In genomic region chr7:107210126-107210576, GRCm38 (mm10) we compare ENCODE assay signal across 8 mouse cellular contexts. TPM values are rescaled to one million over a fixed set of nuclear protein-coding genes. Genes with fewer than 3 reads are reported as not detected.
DNase-seq lines count a peak whose midpoint lies in the region; ATAC-seq lines count a peak whose summit lies in the region.

No protein-coding gene starts in this region.

- no peak overlapping the region for H3K27ac ChIP-seq in heart, embryonic 14.5 days (replicated peaks in 1 of 2; ENCODE audit: control insufficient read depth in 1 of 2, insufficient read depth in 1 of 2, low read depth in 2 of 2, low read length in 2 of 2)
- no peak overlapping the region for H3K27ac ChIP-seq in forebrain, embryonic 11.5 days (ENCODE audit: low read depth, low read length)
- H3K27ac ChIP-seq in kidney, embryonic 14.5 days (ENCODE audit: low read depth, low read length) = no peak overlapping the region
- H3K27ac ChIP-seq in neural tube, embryonic 12.5 days = no peak overlapping the region

- ATAC-seq in heart, embryonic 14.5 days (ENCODE audit: insufficient number of reproducible peaks, insufficient read depth, low FRiP score, low read depth) = no peak
- peak; percentile 39 for ATAC-seq in forebrain, embryonic 11.5 days (replicated peaks; ENCODE audit: low FRiP score)
- 0 out of 2 replicates have a peak, but pooled peaks have one; percentile 35 for ATAC-seq in kidney, embryonic 14.5 days (ENCODE audit: low FRiP score, low TSS enrichment)
- peak; percentile 70; the same call in 1 of the 2 replicates for ATAC-seq in neural tube, embryonic 12.5 days (ENCODE audit: low FRiP score, low read depth)

- H3K4me2 ChIP-seq in heart, embryonic 14.5 days (ENCODE audit: low read length) = 0 out of 2 replicates have a peak overlapping the region, but pooled peaks have one; percentile 21
- peak overlapping the region; percentile 5; the same call in 1 of the 2 replicates for H3K4me2 ChIP-seq in forebrain, embryonic 11.5 days (ENCODE audit: low read depth, low read length, severe bottlenecking)
- 0 out of 2 replicates have a peak overlapping the region, but pooled peaks have one; percentile 3 for H3K4me2 ChIP-seq in kidney, embryonic 14.5 days (replicated peaks; ENCODE audit: low read depth, low read length)
- H3K4me2 ChIP-seq in neural tube, embryonic 12.5 days (replicated peaks) = peak overlapping the region; percentile 40

- WGBS in heart, embryonic 14.5 days = 21% methylated on average over 77 of the region's 77 CpGs
- 28% methylated on average over 61 of the region's 77 CpGs for WGBS in forebrain, embryonic 11.5 days
- 30% methylated on average over 75 of the region's 77 CpGs for WGBS in kidney, embryonic 14.5 days
- WGBS in neural tube, embryonic 12.5 days = 23% methylated on average over 77 of the region's 77 CpGs

- peak overlapping the region; percentile 13 to 22; a peak in 3 of 4 replicates for H3K4me3 ChIP-seq in heart, embryonic 14.5 days (ENCODE audit: control insufficient read depth in 1 of 2, insufficient read depth in 1 of 2, low read depth in 1 of 2, low read length in 2 of 2)
- peak overlapping the region; percentile 14; the same call in 1 of the 2 replicates for H3K4me3 ChIP-seq in forebrain, embryonic 11.5 days (ENCODE audit: low read depth, low read length)
- peak overlapping the region; percentile 19 for H3K4me3 ChIP-seq in kidney, embryonic 14.5 days (ENCODE audit: low read length)
- peak overlapping the region; percentile 18 for H3K4me3 ChIP-seq in neural tube, embryonic 12.5 days

- no peaks in the 10 kb centered on the region for H3K4me1 ChIP-seq in heart, embryonic 14.5 days (ENCODE audit: control insufficient read depth in 2 of 2, insufficient read depth in 2 of 2, low read length in 2 of 2)
- no peaks in the 10 kb centered on the region for H3K4me1 ChIP-seq in forebrain, embryonic 11.5 days (replicated peaks; ENCODE audit: control insufficient read depth, insufficient read depth, low read length)
- no peaks in the 10 kb centered on the region for H3K4me1 ChIP-seq in kidney, embryonic 14.5 days (ENCODE audit: control insufficient read depth, insufficient read depth, low read length)
- no peaks in the 10 kb centered on the region for H3K4me1 ChIP-seq in neural tube, embryonic 12.5 days

- H3K9ac ChIP-seq in heart, embryonic 14.5 days (ENCODE audit: low read length) = no peak overlapping the region
- H3K9ac ChIP-seq in forebrain, embryonic 11.5 days (ENCODE audit: low read length) = no peak overlapping the region
- no peak overlapping the region for H3K9ac ChIP-seq in kidney, embryonic 14.5 days (ENCODE audit: low read depth, low read length)
- H3K9ac ChIP-seq in neural tube, embryonic 12.5 days = no peak overlapping the region

- H3K27me3 ChIP-seq in heart, embryonic 14.5 days (ENCODE audit: control insufficient read depth, insufficient read depth, low read length) = peaks cover 56% of the 10 kb centered on the region
- peaks cover 24% of the 10 kb centered on the region for H3K27me3 ChIP-seq in forebrain, embryonic 11.5 days (ENCODE audit: control insufficient read depth, insufficient read depth, low read length)
- H3K27me3 ChIP-seq in kidney, embryonic 14.5 days (ENCODE audit: control insufficient read depth, insufficient read depth, low read length) = peaks cover 29% of the 10 kb centered on the region
- H3K27me3 ChIP-seq in neural tube, embryonic 12.5 days (replicated peaks) = peaks cover 29% of the 10 kb centered on the region

- no peaks in the 10 kb centered on the region for H3K36me3 ChIP-seq in heart, embryonic 14.5 days (ENCODE audit: control insufficient read depth, insufficient read depth, low read length)
- H3K36me3 ChIP-seq in forebrain, embryonic 11.5 days (ENCODE audit: control insufficient read depth, insufficient read depth, low read length) = no peaks in the 10 kb centered on the region
- H3K36me3 ChIP-seq in kidney, embryonic 14.5 days (ENCODE audit: control insufficient read depth, insufficient read depth, low read length) = no peaks in the 10 kb centered on the region
- H3K36me3 ChIP-seq in neural tube, embryonic 12.5 days = no peaks in the 10 kb centered on the region

- H3K9me3 ChIP-seq in heart, embryonic 14.5 days (ENCODE audit: control insufficient read depth, low read length) = peaks cover 16% of the 10 kb centered on the region
- H3K9me3 ChIP-seq in forebrain, embryonic 11.5 days (ENCODE audit: control insufficient read depth, low read length) = peaks cover 10% of the 10 kb centered on the region; the same call in 1 of the 2 replicates
- H3K9me3 ChIP-seq in kidney, embryonic 14.5 days (ENCODE audit: control insufficient read depth, low read length) = peaks cover 16% of the 10 kb centered on the region
- H3K9me3 ChIP-seq in neural tube, embryonic 12.5 days = peaks cover 13% of the 10 kb centered on the region

- no peak for DNase-seq in heart, adult 11 months
- peak; percentile 62 for DNase-seq in forebrain, embryonic 11.5 days (ENCODE audit: low spot score)
- no peak for DNase-seq in spleen, postnatal 36 days (ENCODE audit: low spot score in 2 of 2)
- DNase-seq in ovary, postnatal 36 days (ENCODE audit: low spot score) = no peak
- DNase-seq in lung, postnatal 14 days = no peak

RNA-seq across cellular contexts. Expression of gene Rbmxl2, which starts 0.9 kb away (rescaled TPM):
- polyA plus RNA-seq in heart, embryonic 14.5 days (2014; fragmentation: Nextera tagmentation; extraction: Ambion mirVana) = not detected in 2 replicates
- polyA plus RNA-seq in forebrain, embryonic 11.5 days (2014; fragmentation: Nextera tagmentation; extraction: Ambion mirVana) = not detected in 2 replicates
- polyA plus RNA-seq in kidney, embryonic 14.5 days (2014; fragmentation: Nextera tagmentation; extraction: Ambion mirVana) = not detected in 2 replicates
- not detected in 2 replicates for polyA plus RNA-seq in neural tube, embryonic 12.5 days (2016; fragmentation: Nextera tagmentation; extraction: Ambion mirVana)

RNA-seq across cellular contexts. Expression of gene Nlrp14, which starts 43.4 kb away (rescaled TPM):
- polyA plus RNA-seq in heart, embryonic 14.5 days (2014; fragmentation: Nextera tagmentation; extraction: Ambion mirVana) = not detected in 2 replicates
- polyA plus RNA-seq in forebrain, embryonic 11.5 days (2014; fragmentation: Nextera tagmentation; extraction: Ambion mirVana) = not detected in 2 replicates
- not detected in 2 replicates for polyA plus RNA-seq in kidney, embryonic 14.5 days (2014; fragmentation: Nextera tagmentation; extraction: Ambion mirVana)
- polyA plus RNA-seq in neural tube, embryonic 12.5 days (2016; fragmentation: Nextera tagmentation; extraction: Ambion mirVana) = not detected in 2 replicates
